Mouse (Mus musculus) forebrain, embryonic 16.5 days (tissue): ENCODE results near the gene Hist1h2an. TPM values are rescaled to one million over a fixed set of nuclear protein-coding genes. Genes with fewer than 3 reads are reported as not detected.
"Not testable (repeated sequence)": the region's sequence is repeated elsewhere in the genome, so short reads cannot be mapped to it uniquely, and the experiment has no call there.

ENCODE experiments used
- ATAC-seq: fragments of 200-750 bp; cut with Nextera tagmentation; 2 replicates; pipeline ENCODE4 v1.8.0; 2017; ENCODE audit warnings: mild to moderate bottlenecking, moderate library complexity
- H3K27ac ChIP-seq: fragments of 300-500 bp; sonication (generic); 2 replicates; pipeline ENCODE4 v1.5.1; 2014; ENCODE audit warnings: low read length, control low read depth
- H3K27me3 ChIP-seq: fragments of 300-500 bp; sonication (generic); replicated peaks from 2 replicates; pipeline ENCODE4 v1.6.1; 2014; ENCODE audit warnings: low read length; ENCODE audit not compliant: control insufficient read depth, insufficient read depth
- H3K36me3 ChIP-seq: fragments of 300-500 bp; sonication (generic); 2 replicates; pipeline ENCODE4 v1.6.1; 2014; ENCODE audit not compliant: control insufficient read depth, insufficient read depth
- H3K4me1 ChIP-seq: fragments of 300-500 bp; sonication (generic); replicated peaks from 2 replicates; pipeline ENCODE4 v1.6.1; 2014; ENCODE audit warnings: low read length; ENCODE audit not compliant: control insufficient read depth, insufficient read depth
- H3K4me2 ChIP-seq: fragments of 300-500 bp; sonication (generic); 2 replicates; pipeline ENCODE4 v1.6.1; 2014; ENCODE audit warnings: mild to moderate bottlenecking, low read length, control low read depth
- H3K4me3 ChIP-seq: fragments of 300-500 bp; sonication (generic); replicated peaks from 2 replicates; pipeline ENCODE4 v1.5.1; 2014; ENCODE audit warnings: mild to moderate bottlenecking, low read length, control low read depth
- H3K9ac ChIP-seq: fragments of 300-500 bp; sonication (generic); replicated peaks from 2 replicates; pipeline ENCODE4 v1.6.1; 2014; ENCODE audit warnings: low read depth, low read length, control low read depth
- H3K9me3 ChIP-seq: fragments of 300-500 bp; sonication (generic); 2 replicates; pipeline ENCODE4 v1.6.1; 2016; ENCODE audit warnings: low read length; ENCODE audit not compliant: control insufficient read depth
- WGBS: fragments of 180-500 bp; shearing (Covaris S2); extraction: QIAGEN DNeasy Blood & Tissue Kit; methylation state at CpG from one replicate; pipeline ENCODE4 v1.1.7; 2014; 5-methylcytosine and 5-hydroxymethylcytosine counted together
- polyA plus RNA-seq: library from polyadenylated mRNA; unstranded; fragments of >200 nt; fragmentation: Nextera tagmentation; extraction: Ambion mirVana; gene quantifications from 2 replicates; pipeline ENCODE4 v1.2.1, GENCODE M21; 2015

The Hist1h2an gene
- polyA plus RNA-seq, 1 experiment from 2014 or later: 1.7 TPM

- ATAC-seq: peak; percentile 9; the same call in 1 of the 2 replicates
- H3K9me3 ChIP-seq, H3K9ac ChIP-seq, H3K27me3 ChIP-seq, H3K4me3 ChIP-seq, H3K36me3 ChIP-seq, H3K4me2 ChIP-seq, H3K4me1 ChIP-seq, H3K27ac ChIP-seq: not testable (repeated sequence)
- WGBS: no CpG with 5 or more reads among the region's 8 CpGs
Observed at GRCm38 (mm10) chr13:21811074-21811473, 24.1 kb upstream of the Hist1h2an start.

GRCm38 (mm10) chr13:21810073-21810472 is 23.1 kb upstream of the Hist1h2an start, which contains the start of the genes Hist1h2bq and Hist1h2ao:
Gene Hist1h2bq, minus strand, starts transcription at chr13:21810197.
Gene Hist1h2ao, plus strand, starts transcription at chr13:21810465.
- H3K4me2 ChIP-seq, H3K9ac ChIP-seq, H3K27ac ChIP-seq, H3K9me3 ChIP-seq, H3K4me3 ChIP-seq, H3K36me3 ChIP-seq, H3K4me1 ChIP-seq, H3K27me3 ChIP-seq: not testable (repeated sequence)
- ATAC-seq: peak; percentile 97
- no CpG with 5 or more reads among the region's 23 CpGs for WGBS

GRCm38 (mm10) chr13:21803058-21803457 is 16.0 kb upstream of the Hist1h2an start:
- not testable (repeated sequence) for H3K9ac ChIP-seq, H3K4me2 ChIP-seq, H3K36me3 ChIP-seq, H3K4me1 ChIP-seq, H3K9me3 ChIP-seq, H3K27me3 ChIP-seq, H3K4me3 ChIP-seq, H3K27ac ChIP-seq
- ATAC-seq: peak; percentile 73
- WGBS: no CpG with 5 or more reads among the region's 4 CpGs

GRCm38 (mm10) chr13:21797163-21797562 is 10.1 kb upstream of the Hist1h2an start:
- not testable (repeated sequence) for H3K4me3 ChIP-seq, H3K27me3 ChIP-seq, ATAC-seq, H3K4me1 ChIP-seq, H3K36me3 ChIP-seq, H3K9me3 ChIP-seq, H3K4me2 ChIP-seq, H3K27ac ChIP-seq, H3K9ac ChIP-seq

- H3K27ac ChIP-seq: no peak overlapping the region
- no peak for ATAC-seq
- H3K9me3 ChIP-seq: no peaks in the 10 kb centered on the region
- WGBS: 89% methylated on average over 7 of the region's 7 CpGs
- no peak overlapping the region for H3K4me3 ChIP-seq
- H3K27me3 ChIP-seq: no peaks in the 10 kb centered on the region
- H3K36me3 ChIP-seq: no peaks in the 10 kb centered on the region
- peaks cover 4% of the 10 kb centered on the region; the same call in 1 of the 2 replicates for H3K4me1 ChIP-seq
- H3K4me2 ChIP-seq: no peak overlapping the region
- H3K9ac ChIP-seq: no peak overlapping the region
Observed at GRCm38 (mm10) chr13:21795584-21795983, 8.6 kb upstream of the Hist1h2an start.

GRCm38 (mm10) chr13:21790601-21791283 is 3.7 kb upstream of the Hist1h2an start:
- H3K27me3 ChIP-seq: no peaks in the 10 kb centered on the region
- H3K4me3 ChIP-seq: no peak overlapping the region
- WGBS: 7% methylated on average over 18 of the region's 18 CpGs
- no peak for ATAC-seq
- no peaks in the 10 kb centered on the region for H3K36me3 ChIP-seq
- H3K9ac ChIP-seq: no peak overlapping the region
- no peak overlapping the region for H3K27ac ChIP-seq
- peaks cover 17% of the 10 kb centered on the region for H3K4me1 ChIP-seq
- no peaks in the 10 kb centered on the region for H3K9me3 ChIP-seq
- H3K4me2 ChIP-seq: peak overlapping the region; percentile 29; the same call in 1 of the 2 replicates

DNA sequence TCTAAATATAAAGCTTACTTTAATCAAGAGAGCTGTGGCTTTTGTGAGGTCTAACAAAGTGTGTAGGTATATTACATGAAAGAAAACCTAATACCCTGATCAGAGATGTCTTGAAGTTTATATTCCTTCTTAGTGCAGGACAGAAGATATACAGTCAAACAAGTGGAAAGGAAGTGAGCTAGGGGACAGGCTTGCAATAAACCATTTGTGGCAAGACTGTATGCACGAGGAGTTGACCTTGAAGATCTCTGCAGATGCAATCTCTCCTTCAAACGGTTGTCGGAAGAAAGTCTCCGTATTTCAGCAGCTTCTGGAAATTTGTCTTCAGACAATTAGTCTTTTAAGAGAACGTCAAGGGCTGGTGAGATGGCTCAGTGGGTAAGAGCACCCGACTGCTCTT is 2.9 kb upstream of the Hist1h2an start:
- Histone ChIP-seq H3K27ac (no peak overlapping the region), H3K9ac (no peak overlapping the region), H3K27me3 (no peaks in the 10 kb centered on the region), H3K4me2 (no peak overlapping the region), H3K36me3 (no peaks in the 10 kb centered on the region), H3K4me3 (no peak overlapping the region), H3K4me1 (peaks cover 18% of the 10 kb centered on the region), H3K9me3 (no peaks in the 10 kb centered on the region)
- ATAC-seq: no peak
- WGBS: 62% methylated on average over 6 of the region's 6 CpGs

GRCm38 (mm10) chr13:21787760-21788593 is 959 bp upstream of the Hist1h2an start:
- peak overlapping the region; percentile 63 for H3K27ac ChIP-seq
- H3K4me2 ChIP-seq: peak overlapping the region; percentile 48
- H3K9me3 ChIP-seq: no peaks in the 10 kb centered on the region
- H3K36me3 ChIP-seq: no peaks in the 10 kb centered on the region
- no peak overlapping the region; the same call in 1 of the 2 replicates for H3K9ac ChIP-seq
- ATAC-seq: peak; percentile 19
- peak overlapping the region; percentile 28 for H3K4me3 ChIP-seq
- peaks cover 28% of the 10 kb centered on the region for H3K4me1 ChIP-seq
- 8% methylated on average over 14 of the region's 21 CpGs for WGBS
- no peaks in the 10 kb centered on the region for H3K27me3 ChIP-seq

- ATAC-seq: no peak
- peak overlapping the region; percentile 52 for H3K9ac ChIP-seq
- 2% methylated on average over 8 of the region's 8 CpGs for WGBS
- H3K9me3 ChIP-seq: no peaks in the 10 kb centered on the region
- H3K27ac ChIP-seq: peak overlapping the region; percentile 66
- H3K36me3 ChIP-seq: no peaks in the 10 kb centered on the region
- H3K4me1 ChIP-seq: peaks cover 36% of the 10 kb centered on the region
- no peaks in the 10 kb centered on the region for H3K27me3 ChIP-seq
- H3K4me2 ChIP-seq: peak overlapping the region; percentile 57
- peak overlapping the region; percentile 44 for H3K4me3 ChIP-seq
Observed at GRCm38 (mm10) chr13:21786189-21786898, 674 bp downstream of the Hist1h2an start.
